Mouse (Mus musculus) testis, postnatal 14 days (tissue): ENCODE data around the gene Kcnk3.

ENCODE experiments used
- DNase-seq: peaks from one replicate; pipeline ENCODE4 v3.0.0; 2021; ENCODE audit warnings: low spot score

Gene Kcnk3

DNA sequence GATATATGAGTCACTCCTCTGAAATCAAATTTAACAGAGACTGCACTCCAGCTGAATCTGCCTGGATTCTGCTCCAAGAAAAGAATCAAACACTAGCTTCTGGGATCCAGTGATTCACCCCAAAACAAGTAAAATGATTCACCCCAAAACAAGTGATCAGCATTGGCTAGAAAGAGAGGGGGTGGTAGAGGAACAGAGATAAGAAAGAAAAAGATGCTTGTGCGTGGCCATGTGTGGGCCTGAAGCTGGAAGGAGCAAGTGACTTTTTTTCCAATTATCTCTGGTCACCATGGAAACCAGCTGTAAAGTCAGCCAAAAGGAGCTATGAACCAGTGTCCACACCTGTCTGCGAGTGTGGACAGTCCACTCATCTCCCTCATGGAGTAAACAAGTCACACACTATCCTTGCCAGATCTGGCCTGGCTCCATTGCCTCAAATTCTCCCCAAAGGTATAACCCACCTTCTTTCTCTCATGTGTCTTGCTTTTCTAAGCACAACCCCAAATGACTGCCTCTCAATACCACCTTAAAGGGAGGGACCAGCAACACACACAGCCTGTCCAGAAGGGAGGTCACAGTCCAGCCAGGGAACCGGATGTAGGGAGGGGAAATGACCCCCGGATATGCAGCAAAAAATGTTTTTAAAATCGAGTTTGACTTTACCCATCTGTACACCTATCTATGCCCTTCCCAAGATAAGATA is 55.7 kb downstream of the Kcnk3 start:
- DNase-seq = no peak

DNA sequence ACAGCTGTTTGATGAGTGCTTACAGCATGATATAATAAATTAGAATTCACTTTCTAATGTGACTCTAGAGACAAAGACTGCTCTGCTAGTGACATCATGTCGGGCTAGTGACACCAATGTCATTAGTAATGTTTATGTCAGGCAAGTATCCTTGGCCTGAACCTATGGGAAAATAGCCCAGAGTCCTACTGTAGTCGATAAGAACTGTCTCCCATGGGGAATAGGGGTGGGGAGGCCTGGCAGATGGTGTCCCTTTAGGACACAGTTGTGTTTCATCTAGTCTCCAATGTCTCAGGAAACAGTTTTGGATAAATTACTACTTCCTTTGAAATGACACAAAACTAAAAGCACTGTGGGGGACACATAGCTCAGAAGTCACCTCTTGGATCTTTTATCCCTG is 58.1 kb downstream of the Kcnk3 start:
- DNase-seq = no peak

DNA sequence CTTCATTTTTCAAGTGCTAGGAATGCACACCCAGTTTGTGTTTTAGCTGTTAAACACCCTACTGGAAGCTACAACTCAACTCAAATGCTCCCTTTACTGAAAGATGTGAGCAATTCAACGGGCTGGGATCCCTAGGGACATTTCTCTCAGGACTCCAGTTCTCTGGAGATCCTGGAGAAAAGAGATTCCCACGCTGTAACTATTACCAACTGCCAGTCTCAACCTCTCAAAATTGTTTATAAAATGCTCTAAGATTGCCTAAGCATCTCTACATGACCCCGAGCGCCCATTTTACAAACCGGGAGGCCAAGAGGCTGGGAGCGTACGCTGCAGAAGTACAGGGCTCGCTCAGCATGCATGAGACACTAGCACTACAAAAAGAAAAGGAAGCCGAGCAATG is 59.4 kb downstream of the Kcnk3 start:
- no peak for DNase-seq

DNA sequence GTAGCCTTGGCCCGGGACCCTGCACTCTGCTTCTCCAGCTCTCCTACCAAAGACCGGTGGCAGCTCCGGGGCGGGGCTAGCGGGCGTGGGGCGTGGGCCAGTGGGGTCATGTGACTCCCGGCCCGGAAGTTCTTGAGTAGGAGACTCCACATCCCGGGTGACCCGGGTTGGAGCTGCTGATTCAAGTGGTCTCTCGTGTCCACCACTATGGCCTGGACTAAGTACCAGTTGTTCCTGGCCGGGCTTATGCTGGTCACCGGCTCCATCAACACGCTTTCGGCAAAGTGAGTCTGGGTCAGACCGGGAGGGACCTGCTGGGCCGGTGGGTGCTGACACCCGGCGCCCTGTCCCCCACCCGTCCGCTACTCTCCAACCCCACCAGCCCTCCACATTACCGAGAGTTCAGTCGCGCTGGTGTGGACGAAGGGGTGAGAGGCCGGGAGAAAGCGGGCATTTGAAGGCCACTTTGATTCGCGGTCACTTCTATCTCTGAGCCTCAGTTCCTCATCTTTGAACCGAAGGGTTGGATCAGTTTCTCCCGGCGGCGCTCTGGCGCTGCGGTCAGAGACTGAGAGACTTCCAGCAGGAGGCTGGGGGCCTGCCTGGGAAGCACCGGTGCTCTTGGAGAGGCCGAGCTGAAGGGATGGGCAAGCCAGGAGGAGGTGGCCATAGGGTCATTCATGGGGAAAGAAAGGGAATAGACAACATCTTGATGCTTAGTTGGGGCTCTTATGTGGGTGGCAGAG is 60.0 kb downstream of the Kcnk3 start, which contains the start of gene Slc35f6:
Slc35f6 (plus strand) TSS at position 119 of the 746 bp plus-strand sequence.
- peak; percentile 89 for DNase-seq

DNA sequence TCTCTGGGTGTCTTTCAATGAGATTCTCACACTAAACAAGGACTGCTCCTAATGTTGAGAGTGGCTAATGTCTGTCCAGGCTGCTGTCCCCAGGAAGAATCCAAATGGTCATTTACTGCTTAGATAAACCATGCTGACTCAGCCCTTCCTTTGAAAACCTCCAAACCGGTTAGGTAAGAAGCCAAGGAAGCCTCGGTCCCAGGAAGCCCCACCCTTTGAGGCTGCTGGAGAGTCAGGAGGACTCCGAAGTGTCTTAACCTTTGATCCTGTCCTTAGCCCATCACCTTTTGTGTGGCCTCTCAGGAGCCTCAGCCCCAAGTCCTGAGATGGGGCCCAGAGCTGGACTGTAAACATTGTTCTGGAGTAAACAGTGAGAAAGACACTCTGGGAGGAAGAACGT is 61.6 kb downstream of the Kcnk3 start:
- no peak for DNase-seq

DNA sequence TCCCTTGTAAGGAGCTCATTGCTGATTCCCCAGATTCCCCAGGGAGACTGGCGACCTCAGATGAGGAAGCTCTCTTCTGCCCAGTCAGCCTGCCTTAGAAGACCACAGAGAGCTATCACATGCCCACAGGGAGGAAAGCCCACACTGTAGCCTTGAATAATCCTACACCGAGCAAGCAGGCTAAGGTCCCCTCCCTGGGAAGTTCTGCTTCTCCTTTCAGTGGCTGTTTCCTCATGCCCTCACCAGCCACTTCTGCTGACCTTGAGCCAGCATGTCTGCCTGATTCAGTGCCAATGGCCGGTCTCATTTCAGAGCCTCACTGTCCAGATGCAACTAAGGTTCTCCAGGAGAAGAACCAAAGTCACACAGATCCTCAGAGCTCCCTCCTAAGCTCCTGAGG is 62.8 kb downstream of the Kcnk3 start:
- DNase-seq = no peak

DNA sequence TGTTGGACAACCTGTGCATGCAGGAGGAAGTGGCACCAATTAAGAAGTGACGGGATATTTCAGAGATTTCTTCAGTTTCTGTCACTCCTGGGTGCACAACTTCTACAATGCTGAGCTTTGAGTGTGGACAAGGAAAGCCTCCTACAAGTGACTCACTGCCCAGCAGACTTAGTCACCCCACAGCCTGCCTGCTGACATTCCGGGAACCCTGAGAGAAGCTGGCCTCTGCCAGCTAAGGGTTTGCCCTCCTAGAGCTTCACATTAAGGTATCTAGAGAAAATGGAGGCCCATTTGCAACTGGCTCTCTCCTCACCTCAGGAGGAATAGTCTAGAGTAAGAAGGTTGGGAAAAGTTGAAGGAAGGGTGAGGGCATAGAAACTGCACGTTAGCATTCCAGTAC is 63.6 kb downstream of the Kcnk3 start:
- DNase-seq = no peak

DNA sequence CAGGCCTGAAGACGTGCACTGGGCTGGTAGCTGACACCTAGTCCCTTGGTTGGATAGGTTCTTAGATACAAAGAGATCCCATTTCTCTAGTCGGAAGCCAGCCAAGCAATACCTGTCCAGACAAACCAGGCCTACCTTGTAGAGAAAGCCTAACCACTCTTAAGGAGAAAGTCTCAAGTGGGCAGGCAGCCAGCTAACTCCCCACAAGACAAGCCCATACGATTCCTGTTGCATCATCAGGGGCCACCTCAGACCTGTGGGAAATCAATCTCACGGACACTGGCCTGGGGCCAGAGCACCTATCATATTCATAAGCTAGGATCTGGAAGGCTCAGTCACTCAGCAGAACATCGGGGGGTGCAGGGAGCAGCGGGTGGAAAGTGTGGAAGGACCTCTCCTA is 65.3 kb downstream of the Kcnk3 start:
- no peak for DNase-seq

DNA sequence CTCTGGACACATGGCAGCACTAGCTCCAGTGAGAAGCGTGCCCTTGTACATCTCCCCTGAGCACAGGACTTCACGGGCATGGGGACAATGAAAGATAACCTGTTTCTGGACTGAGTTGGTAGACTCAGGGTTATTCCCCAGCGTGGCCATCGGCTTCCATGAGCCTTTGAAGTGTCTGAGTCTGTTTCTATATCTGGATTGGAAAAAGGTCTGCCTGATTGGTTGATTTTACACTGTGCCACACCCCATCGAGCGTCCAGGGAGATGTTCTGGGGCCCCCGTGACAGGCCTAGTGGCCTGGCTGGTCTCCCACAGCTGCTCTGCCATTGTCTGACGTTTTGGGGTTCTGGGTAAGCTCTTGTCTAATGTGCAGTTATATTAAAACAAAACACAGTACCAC is 67.1 kb downstream of the Kcnk3 start:
- DNase-seq = no peak

DNA sequence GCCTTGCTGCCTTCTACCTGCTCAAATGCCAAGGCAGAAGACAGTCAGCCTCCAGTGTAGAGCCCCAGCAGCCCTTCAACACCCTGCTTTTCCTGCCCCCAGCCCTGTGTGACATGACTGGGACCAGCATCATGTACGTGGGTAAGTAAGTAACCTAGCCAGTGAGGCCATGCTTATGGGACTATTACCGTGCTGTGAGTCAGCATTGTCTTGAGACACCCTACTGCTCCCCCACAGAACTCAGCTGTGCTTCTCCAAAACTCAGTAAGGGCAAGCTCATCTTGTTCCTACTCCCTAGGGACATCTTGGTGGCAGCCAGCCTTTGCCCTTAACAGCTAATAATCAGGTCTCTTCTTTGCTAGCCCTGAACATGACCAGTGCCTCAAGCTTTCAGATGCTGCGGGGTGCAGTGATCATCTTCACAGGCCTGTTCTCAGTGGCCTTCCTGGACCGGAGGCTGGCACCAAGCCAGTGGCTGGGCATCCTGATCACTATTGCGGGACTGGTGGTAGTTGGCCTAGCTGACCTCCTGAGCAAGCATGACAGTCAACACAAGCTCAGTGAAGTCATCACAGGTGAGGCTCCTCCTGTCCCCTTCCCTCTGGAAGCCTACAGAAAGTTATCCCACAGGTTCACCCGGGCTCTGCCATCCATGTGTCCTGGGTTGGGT is 67.7 kb downstream of the Kcnk3 start:
- no peak for DNase-seq

DNA sequence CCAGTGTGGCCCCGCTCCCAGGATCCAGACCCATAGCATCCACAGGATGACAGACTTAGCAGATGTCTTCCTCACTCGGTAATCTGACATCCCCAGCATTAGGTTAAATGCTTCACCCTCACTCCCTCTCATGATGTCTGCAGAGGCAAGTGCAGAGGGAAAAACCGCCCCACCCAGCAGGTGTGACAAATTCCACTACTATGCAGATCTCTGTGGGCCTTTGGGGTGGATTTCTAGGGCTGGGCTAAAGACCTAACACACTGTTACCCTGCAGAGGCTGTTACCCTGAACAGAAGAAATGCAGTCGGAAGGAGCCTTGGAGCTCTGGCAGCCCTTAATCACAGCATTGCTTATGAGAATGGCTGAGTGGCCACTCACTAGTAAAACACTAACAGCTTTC is 71.1 kb downstream of the Kcnk3 start:
- DNase-seq = no peak

DNA sequence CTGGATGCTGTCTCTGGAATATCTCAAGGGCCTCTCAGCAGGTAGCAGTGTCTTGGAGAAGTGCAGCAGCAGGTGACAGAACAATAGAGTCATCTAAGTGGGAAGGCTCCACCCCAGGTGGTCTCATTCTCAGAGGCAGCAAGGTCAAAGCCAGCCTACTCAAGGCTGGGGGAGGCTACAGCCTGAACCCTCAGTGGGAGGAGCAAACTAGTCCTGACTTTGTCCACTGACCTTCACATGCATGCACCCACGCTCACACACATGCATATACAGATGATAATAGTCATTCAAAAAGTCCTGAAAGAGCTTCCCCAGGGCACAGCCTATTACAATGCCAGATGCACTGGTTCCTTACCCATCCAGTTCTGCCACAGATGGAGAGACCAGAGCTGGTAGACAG is 72.3 kb downstream of the Kcnk3 start:
- no peak for DNase-seq

DNA sequence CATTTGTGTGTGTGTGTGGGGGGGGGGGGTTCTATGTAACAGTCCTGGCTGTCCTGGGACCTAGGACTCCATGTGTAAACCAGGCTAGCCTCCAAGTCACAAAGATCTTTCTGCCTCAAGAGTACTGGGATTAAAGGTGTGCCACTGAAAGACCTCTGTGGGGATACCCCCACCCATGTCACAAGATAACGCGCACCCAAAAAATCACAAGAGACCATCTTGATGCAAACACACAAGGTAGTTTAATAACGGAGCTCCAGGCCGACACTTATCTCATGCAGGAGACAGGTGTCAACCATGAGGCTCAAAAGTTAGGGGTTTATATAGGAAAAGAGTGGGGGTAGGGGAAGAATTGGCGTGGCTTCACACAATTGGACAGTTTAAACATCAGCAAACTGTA is 72.8 kb downstream of the Kcnk3 start:
- no peak for DNase-seq

DNA sequence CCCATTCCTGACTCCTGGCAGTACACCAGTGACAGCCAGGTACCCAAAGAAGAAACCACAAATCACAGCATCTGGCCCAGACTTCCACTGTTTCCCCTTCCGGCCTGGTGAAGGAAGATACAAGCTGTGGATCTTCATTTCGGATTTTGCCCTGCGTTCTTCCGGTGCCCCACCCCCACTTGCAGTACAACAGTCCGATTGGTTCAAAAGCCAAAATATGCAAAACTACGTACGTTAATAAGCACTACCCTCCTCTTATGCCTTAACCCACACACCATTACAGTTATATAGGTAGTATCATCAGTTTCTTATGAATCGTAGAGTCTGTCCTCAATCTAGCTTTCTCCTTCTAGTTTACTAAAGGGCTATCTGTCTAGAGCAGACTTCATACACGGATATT is 77.4 kb downstream of the Kcnk3 start:
- DNase-seq = no peak

DNA sequence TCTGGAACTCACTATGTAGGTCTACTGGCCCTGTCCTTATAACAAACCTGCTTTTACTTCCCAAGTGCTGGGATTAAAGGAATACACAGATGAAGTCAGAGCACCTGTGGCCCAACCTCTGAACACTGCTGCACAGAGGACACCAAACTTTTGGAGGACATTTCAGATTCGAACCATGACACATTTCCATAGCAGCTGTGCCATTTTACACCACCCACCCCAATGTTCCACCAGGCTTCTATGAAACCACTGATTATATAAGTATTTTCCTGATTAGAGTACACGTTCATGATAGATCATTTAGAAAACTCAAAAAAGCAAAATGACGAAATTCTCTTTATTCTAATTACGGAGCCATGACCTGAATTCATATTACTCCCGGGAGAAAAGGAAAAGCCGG is 78.0 kb downstream of the Kcnk3 start:
- no peak for DNase-seq

DNA sequence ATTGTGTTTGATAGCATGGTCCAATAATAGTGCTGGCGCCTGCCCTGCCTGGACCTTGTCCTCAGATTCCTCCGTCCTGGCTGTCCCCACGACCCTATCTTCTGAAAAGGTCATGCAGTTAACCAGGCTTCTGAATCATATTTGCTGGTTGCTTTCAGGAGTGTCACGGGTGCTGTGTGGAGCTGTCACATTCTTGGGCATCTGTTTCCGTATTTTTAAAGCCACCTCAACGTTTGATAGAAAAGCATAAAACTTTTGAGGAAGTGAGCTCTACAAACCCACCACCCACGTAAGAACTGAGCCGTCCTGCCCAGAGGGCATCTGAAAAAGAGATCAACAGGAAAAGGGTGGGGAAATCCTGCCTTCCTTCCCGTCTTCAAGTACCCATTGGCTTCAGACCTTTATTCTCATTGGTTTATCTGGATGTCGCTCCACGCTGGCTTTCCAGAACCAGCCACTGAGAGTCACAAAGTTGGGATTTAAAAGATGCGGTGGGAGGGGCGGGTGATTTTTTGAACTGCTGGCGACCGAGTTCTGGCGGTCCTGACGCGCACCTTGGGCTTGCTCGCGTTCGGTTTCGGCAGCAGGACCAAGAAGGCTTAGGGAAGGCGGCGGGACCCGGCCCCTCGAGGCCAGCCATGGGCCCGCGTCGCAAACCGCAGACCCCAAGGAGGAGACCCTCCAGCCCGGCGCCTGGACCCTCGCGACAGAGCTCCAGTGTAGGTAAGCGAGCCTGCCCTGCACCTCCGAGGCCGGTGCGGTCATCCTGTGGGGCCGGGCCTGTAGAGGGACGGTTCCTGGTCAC is 78.6 kb downstream of the Kcnk3 start, which contains the start of gene Cenpa:
Cenpa (plus strand) TSS at position 387 of the 805 bp plus-strand sequence.
- DNase-seq = peak; percentile 92

DNA sequence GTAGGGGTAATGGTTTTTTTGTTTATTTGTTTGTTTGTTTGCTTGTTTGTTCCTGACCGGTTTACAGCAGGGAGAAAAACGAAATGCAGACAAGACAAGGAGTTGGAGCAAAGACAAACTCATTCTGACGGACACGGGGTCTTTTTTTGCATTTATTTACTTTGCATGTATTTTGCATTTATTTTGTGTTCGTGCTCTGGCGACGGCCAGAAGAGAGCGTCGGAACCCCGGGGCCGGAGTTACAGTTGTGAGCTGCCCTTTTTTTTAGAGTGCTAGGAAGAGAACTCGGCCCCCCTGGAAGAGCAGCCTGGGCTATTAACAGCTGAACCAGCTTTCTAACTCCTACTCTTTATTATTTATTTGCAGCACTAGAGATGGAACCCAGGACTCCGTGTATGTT is 79.2 kb downstream of the Kcnk3 start:
- no peak for DNase-seq

DNA sequence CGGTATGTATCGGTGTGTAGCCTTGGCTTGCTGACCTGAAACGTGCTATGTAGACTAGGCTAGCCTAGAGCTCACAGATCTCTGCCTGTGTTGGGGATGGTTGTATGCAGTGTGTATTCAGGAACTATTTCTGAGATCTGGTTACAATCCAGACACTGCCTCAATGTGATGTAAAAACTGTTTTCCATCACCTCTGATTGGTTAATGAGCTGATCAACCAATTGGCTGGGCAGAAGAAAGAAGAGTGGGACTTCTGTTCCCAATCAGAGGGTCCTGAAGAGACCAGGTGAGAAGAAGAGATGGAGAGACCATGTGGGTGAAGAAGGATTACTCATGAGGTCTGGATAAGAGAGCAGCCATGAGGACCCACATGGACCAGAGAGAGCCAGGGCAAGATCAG is 79.7 kb downstream of the Kcnk3 start:
- DNase-seq = no peak

DNA sequence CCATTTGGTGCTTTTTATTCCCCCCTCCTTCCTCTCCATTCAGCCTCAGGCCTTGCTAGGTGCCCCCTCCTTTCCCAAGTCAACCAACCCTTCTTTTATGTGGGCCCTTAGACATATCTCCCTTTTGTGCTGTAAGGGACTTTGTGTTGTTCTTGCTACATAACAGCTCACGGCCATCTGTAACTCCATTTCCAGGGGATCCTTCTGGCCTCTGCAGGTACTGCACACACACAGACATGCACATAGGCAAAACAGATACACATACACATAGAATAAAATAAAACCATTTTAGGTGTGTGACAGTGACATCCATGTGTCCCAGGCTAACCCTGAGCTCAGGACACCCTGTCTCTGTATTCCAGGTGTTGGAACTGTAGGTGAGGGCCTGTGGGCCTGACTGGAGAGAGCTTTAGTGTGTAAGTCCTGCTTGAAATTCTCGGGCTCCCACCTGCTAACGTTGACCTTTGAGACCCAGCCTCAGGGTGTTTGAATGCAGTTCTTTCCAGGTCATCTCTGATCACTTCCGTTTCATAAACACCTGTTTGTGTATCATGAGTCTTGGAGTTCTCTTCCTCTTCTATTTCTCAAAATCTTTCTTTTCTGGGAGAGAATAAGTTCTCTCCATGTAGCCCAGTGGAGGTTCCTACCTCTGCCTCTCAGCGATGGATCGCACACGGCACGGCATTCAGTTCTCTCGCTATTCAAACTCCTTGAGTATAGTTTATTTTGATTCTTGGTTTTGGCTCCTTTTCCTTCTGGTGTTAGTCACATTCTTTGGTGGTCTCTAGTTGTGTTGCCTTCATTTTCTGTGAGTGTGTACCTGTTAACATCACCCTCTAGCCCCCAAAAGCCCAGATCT is 80.9 kb downstream of the Kcnk3 start:
- DNase-seq = no peak

DNA sequence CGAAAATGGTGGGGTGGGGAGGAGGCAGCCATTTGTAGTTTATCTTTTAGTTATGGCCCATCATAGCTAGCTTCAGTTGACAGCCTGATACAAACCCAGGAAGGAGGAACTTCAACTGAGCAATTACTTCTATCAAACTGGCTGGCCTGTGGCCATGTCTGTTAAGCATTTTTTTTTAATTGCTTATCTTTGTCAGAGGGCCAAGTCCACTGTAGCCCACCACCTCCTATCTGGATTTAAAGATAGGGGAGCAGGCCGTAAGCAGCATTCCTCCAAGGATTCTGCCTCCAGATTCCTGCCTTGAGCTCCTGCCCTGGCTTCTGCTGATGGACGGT is 81.5 kb downstream of the Kcnk3 start:
- no peak for DNase-seq

DNA sequence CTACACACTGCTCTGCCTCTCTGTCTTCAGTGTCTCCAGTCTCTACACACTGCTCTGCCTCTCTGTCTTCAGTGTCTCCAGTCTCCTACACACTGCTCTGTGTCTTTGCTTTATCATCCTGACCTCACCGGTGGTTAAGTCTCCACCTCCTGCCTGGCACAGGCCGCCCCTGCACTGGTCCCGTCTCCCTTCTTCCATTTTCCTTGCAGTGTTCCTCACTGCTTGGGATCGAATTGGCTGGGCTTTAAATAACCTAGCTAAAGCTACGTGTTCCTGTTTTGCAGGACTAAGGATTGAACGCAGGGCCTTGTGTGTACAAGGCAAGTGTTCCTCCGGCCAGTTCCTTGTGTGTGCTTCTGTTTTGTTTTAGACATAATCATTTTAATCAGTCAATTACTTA is 82.1 kb downstream of the Kcnk3 start:
- DNase-seq = no peak

DNA sequence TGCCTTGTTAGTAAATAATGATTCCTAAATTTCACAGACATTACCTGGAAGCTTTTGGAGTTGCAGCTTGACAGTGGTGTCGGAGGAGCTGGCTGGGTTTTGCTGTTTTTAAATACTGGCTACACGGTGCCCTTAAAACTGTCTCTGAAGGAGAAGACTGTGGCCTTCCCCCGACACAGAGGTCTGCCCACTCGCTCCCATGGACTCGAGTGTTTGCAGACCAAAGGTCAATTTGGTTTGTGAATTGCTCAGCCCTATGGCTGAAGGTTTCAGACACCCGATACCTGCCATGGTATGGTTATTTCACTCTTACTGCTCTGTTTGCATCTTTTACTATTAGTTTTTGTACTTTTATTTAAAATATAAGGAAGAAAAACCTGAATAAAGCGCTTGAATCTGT is 86.0 kb downstream of the Kcnk3 start:
- no peak for DNase-seq
